Mouse (Mus musculus): ENCODE data around the gene Arrdc2.

DNA sequence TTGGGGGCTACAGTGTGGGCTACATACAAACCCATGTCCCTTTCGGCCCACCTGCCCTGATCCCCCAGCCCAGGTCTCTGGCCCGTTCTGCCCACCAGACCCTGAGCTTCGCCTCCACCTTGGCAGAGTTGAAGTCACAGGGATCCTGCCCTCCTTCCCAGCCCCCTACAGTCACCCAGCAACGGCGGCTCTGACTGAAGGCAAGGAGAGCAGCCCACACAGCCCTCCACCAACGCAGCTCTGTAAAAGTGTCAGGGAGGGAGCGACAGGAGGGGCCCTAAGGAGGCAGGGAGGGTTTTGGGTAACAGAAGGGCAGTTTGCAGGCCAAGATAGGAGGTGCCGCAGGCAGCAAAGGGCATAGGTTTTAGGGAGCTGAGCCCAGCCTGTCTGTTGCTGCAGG lies 48.7 kb downstream of the Arrdc2 start:
- no peak for TF ChIP-seq POLR2A (IDR thresholded peaks at IDR 0.05; ENCODE audit: low read depth, low read length)
- no peak for TF ChIP-seq CTCF (IDR thresholded peaks at IDR 0.05; ENCODE audit: borderline replicate concordance, insufficient read depth, low read length)
